Mouse (Mus musculus) spleen, postnatal 14 days (tissue): ENCODE results near the gene Gdf9.
"Not testable (repeated sequence)": the region's sequence is repeated elsewhere in the genome, so short reads cannot be mapped to it uniquely, and the experiment has no call there.

Experiments
- DNase-seq, 2 experiments: peaks; one replicate each; pipeline ENCODE4 v3.0.0; 2021 to 2022; ENCODE audit warnings: low spot score in 2 of 2

Gene Gdf9

DNA sequence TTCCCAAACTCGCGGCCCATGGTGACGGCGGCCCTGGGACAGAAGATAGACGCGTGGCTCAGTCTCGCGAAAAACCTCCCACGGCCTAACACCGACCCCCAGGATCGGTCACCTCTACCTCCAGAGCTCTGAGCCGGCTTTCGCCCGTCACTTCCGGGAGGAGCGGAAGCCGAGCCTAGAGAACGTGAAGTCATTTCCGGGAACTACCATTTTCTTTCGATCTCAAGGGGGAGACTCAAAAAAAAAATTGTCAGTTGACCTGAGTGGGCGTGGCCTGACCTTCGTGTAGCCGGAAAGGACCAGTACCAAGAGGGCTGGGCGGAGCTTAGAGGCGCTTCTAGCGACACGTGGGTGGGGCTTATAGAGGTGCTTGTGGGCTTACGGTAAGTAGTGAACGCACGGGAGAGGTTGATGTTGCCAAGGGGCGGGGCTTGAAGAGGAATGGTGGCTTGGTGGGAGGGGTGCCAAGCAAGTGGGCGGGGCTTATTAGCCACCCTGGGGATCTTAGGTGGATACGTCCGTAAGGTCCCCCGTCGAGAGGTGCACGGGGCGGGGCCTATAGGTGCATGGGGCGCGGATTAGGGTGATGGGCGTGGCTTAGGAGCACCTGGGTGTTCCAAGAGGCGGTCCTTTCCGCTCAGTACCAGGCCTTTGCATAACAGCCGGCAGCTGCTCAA, at the start of gene Gdf9, which contains the start of gene Uqcrq:
Gene Gdf9 (plus strand): TSS at position 354 of the 677 bp plus-strand sequence.
Gene Uqcrq (minus strand): TSS at position 162 of the 677 bp plus-strand sequence.
- DNase-seq: peak; percentile 95 to 97

- no peak for DNase-seq
Measured at GRCm38 (mm10) chr11:53383758-53384428, 46.9 kb upstream of the Gdf9 start.

DNA sequence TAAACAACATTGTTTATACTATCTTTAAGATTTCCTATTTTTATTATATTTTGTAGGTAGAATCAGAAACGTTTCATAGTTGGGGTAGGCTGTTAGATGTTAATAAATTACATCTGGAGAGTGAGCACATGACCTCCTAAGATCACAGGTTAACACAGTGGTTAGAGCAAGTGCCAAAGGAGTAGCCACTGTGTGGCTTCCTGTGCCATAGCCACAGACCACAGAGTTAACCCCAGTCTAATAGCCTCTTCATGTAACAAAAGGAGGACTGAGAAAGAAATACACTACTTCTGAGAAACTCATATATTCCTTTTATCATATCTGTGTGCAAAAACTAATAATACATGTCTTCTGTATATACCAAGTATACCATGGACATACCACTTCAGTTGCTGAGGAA, 37.0 kb upstream of the Gdf9 start:
- no peak for DNase-seq

GRCm38 (mm10) chr11:53403638-53404037, 27.2 kb upstream of the Gdf9 start:
- DNase-seq: no peak

GRCm38 (mm10) chr11:53411738-53412137, 19.1 kb upstream of the Gdf9 start:
- DNase-seq: no peak

GRCm38 (mm10) chr11:53413871-53414270, 17.0 kb upstream of the Gdf9 start:
- DNase-seq: no peak

DNA sequence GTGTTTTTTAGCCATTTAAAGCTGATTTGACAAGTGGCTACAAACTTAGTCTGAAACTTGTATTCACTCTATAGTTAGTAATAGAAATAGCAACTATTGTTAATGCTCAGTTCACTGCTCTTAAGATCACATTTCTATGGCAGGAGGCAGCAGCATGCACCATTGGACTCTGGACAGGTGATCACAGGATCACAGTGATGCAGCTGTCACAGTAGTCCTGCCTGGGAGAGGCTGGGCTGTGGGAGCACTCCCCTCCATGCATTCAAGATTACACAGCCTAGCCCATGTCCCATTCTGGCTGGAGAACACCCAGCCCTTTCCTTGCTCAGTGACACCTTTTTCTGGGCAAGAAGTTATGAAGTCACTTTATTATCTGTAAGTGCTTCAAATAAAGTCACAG, 12.8 kb upstream of the Gdf9 start:
- no peak for DNase-seq

GRCm38 (mm10) chr11:53423036-53423435, 7.8 kb upstream of the Gdf9 start, which contains the start of gene Leap2:
Gene Leap2, minus strand, starts transcription at chr11:53423170.
- DNase-seq: no peak

DNA sequence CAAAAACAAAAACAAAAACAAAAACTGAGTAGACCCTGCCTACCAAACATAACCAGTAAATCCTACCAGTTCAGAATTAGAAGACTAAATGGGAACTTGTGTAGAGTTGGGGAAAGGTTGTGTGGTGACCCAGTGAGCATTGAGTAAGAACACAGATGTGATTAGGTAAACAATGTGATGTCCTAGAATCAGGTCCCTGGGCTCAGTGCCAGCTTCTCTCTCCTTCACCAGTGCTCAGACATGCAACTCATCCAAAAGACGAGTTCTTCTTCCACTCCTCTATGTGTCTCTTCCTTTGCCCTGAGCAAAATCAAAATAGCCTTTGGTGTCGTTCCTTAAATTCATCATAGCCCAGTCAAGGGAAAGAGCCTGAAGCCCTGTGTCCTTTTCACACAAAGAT, 6.0 kb upstream of the Gdf9 start:
- DNase-seq: no peak

DNA sequence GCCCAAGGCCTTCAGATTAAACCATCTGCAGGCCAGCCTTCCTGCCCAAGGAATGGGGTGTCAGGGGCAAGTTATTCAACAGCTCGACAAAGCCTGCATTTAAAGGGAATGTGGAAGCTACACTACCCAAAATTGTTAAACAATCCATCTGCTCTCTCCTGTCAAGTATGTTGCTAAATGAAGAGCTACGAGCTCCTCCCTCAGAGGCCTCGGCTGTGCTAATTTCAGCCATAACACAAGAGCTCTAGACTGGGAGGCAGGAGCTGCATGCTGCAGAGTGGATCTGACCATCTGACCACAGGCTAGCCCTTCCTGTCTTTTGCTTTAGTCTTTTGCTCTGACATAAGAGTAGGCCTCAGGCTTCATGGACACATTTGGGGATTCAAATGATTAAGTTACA, 5.6 kb upstream of the Gdf9 start:
- no peak for DNase-seq

DNA sequence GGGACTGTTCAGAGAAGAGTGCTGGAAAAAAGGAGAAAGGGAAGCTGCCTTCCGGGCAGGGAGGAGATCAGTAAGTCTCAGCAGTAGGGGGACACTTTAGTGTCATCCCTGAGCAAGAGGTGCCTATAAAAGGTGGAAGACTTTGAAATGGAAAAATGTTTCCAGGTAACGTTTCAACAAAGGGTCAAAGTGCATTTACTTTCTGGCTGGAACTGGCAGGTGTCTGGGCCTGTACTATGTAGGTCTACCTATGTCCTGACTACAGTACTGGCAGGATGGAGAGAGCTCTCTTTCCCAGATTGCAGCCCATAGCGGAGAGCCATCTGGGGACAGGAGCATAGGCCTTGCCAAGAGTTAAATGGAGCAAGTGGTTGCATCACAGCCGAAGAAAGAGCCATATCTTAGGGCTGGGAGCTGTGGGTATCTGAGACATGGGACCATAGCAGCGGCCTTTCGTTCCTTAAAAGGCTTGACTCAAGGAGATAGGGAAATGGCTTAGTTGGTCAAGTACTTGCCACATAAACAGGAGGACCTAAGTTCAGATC, 5.0 kb upstream of the Gdf9 start:
- no peak for DNase-seq

DNA sequence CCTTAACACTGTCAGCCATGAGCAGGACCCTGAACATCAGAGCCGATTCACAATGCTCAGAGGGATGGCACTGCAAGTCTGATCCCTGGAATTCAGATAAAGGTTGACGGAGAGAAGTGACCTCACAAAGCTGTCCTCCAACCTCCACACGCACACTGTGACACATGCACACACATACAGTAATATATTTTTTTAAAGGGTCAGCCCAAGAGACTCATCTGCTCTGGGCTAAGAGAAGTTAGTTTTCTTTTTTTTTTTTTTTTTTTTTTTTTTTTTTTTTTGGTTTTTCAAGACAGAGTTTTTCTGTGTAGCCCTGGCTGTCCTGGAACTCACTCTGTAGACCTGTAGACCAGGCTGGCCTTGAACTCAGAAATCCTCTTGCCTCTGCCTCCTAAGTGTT, 3.9 kb upstream of the Gdf9 start:
- DNase-seq: not testable (repeated sequence)

GRCm38 (mm10) chr11:53427993-53428715, 2.7 kb upstream of the Gdf9 start:
- no peak for DNase-seq

DNA sequence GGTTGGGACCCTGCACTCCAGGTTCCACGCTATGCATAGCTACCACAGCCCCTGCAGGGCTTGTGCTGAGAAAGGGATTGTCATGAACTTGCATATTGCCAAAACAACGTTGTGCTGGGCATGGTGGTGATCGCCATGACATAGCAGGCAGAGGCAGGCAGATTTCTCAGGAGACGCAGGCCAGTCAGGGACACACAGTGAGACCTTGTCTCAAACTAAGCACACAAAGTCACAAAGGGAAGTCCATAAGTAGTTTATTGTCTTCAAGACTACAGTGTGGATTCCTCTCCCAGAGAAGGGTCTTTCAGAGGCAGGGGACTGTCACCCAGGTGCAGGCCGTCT, 2.1 kb upstream of the Gdf9 start:
- no peak for DNase-seq

DNA sequence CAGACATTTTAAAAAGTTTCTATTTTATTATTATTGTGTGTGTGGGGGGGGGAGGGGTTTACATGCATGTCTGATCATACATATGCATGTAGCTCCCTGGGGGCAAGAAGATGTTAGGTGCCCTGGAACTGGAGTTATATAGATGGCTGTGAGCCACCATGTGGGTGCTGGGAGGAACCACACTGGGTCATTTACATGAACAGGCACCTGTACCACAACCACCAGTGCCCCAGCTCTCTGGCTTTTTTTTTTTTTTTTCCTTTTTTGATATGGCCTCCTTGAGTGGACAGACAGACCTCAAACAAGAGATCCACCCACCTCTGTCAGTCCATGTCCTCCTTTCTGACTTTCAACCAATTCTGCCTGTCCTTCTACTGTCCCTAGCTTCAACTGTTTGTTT, 1.6 kb upstream of the Gdf9 start:
- no peak for DNase-seq

DNA sequence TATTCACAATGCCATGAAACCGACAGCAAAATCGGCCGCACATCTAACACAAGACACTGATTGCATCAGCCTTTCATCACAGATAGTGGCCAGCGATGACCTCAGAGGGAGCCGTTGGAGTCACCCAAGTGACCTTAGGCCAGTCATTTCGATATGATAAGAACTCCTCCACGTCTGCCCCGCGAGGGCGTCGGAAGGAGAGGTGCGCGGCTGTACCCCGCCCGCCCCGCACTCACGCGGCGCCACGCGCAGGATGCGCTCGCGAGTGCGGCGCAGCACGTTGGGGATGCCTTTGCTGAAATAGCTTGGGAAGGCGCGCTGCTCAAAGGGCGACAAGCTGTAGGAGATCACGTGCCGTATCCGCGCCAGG, 538 bp upstream of the Gdf9 start:
- DNase-seq: no peak

DNA sequence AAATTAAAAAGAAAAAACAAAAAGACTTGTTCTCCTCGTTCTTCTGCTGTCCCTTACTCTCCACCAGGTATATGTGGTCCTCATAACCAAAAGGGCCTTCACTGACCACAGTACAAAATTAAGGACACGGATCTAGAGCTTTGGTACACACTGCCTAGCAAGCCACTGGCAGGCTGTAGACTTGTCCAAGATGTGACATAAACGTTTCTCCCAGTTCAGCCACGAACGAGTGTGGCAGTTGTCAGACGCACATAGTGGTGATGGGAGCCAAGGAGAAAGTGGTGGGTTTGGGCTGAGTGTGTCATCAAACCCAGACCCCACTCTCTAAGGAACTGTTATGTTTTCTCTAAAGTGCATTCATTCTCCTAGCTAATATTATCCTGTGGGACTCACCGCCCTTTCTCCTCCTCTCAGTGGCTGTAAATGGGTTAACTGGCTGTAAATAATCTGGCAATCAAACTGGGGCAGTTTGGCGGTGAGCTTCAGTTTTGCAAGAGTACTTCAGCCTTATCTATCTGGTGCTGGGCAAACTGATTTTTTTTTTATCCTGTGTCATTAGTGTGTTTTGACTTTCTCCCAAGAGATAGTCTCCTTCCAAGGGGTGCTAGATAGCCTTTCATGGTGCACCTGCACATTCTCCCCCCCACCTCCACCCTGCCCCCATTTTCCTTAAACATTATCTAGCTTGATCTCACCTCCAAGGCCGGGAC, 679 bp downstream of the Gdf9 start:
- no peak for DNase-seq

GRCm38 (mm10) chr11:53433057-53433456, 2.2 kb downstream of the Gdf9 start:
- no peak for DNase-seq

GRCm38 (mm10) chr11:53435504-53435903, 4.7 kb downstream of the Gdf9 start:
- DNase-seq: no peak

- DNase-seq: no peak
Measured at GRCm38 (mm10) chr11:53436338-53436737, 5.5 kb downstream of the Gdf9 start.

DNA sequence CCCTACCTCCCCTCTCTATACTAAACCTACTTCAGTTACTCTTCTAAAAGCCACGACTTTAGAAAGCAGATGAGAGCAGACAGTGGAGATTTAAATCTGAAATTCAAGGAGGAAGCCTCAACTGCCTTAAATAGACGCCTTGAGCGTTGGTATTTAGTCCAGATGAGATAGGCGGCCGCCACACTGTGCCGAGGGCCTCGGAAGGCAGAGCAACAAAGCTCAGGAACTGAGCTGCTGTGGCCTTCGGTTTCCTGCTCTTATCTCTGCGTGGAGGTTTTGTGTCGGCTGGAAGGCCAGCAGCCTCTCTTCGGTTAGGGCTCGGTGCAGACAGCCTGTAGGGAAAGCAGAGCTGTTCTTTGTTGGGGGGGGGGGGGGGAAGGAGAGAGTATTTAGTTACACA, 11.1 kb downstream of the Gdf9 start:
- no peak for DNase-seq

DNA sequence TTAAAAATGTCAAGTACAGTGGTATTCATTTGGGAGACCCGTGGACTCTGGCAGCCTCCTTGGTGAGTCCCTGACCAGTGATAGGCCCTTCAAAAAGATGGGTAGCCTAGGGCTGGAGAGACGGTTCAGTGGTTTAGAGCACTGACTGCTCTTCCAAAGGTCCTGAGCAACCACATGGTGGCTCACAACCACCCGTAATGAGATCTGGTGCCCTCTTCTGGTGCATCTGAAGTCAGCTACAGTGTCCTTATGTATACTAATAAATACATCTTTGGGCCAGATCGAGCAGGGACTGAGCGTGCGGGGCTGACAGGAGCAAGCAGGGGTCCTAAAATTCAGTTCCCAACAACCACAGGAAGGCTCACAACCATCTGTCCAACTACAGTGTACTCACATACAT, 13.0 kb downstream of the Gdf9 start:
- peak in 1 of 2 experiments; percentile 29 for DNase-seq
